Mouse (Mus musculus) cortical plate, adult 2 months (tissue): ENCODE measurements around the gene Vsir. TPM values are rescaled to one million over a fixed set of nuclear protein-coding genes. Genes with fewer than 3 reads are reported as not detected.

ENCODE experiments used
- H3K27ac ChIP-seq: fragments of 200-500 bp; 2 replicates; pipeline ENCODE4 v1.5.1; 2012; ENCODE audit warnings: low read length, control low read depth, inconsistent platforms; ENCODE audit not compliant: insufficient read depth
- H3K4me1 ChIP-seq: fragments of 200-500 bp; 2 replicates; pipeline ENCODE4 v1.6.1; 2011; ENCODE audit warnings: low read length; ENCODE audit not compliant: control insufficient read depth, insufficient read depth
- H3K4me3 ChIP-seq: fragments of 200-500 bp; 2 replicates; pipeline ENCODE4 v1.5.1; 2011; ENCODE audit warnings: mild to moderate bottlenecking, low read length, control low read depth; ENCODE audit not compliant: insufficient read depth
- CTCF ChIP-seq: fragments of 200-500 bp; IDR thresholded peaks from 2 replicates; pipeline ENCODE4 v1.5.1; 2011; ENCODE audit warnings: mild to moderate bottlenecking, control low read depth, low read length; ENCODE audit not compliant: insufficient read depth; ENCODE audit errors: extremely low read depth
- POLR2A ChIP-seq: fragments of 200-500 bp; IDR thresholded peaks from 2 replicates; pipeline ENCODE4 v1.6.1; 2011; ENCODE audit warnings: mild to moderate bottlenecking, low read length, control low read depth; ENCODE audit not compliant: insufficient read depth; ENCODE audit errors: extremely low read depth
- polyA plus RNA-seq: library from polyadenylated mRNA; depleted of rRNA; stranded (reverse); fragments of >200 nt; gene quantifications from 2 replicates; pipeline ENCODE4 v1.2.3, GENCODE M21; 2012; rRNA removed

Vsir gene
- polyA plus RNA-seq, 1 experiment = 37.6 TPM

DNA sequence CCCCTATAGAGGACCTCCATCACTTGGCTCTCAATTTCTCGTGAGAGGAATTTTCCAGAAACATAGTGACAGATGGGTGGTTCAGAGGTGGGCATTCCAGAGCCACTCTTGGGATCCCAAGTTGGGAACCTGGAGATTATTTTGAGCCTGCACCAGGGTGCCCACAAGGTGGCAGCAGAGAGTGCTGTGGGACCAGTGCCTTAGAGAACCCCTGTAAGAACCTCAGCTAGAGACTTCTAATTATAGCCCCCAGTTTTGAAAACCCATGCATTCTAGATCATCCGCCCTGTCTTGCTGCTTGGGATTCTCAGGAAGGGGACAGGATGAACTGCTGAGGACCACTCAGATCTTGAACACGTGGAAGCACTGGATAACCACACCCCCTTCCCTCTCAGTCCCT lies 71.5 kb downstream of the Vsir start:
- Histone ChIP-seq H3K27ac (no peak overlapping the region), H3K4me1 (no peaks in the 10 kb centered on the region), H3K4me3 (no peak overlapping the region)
- TF ChIP-seq POLR2A (no peak), CTCF (peak; percentile 77)

DNA sequence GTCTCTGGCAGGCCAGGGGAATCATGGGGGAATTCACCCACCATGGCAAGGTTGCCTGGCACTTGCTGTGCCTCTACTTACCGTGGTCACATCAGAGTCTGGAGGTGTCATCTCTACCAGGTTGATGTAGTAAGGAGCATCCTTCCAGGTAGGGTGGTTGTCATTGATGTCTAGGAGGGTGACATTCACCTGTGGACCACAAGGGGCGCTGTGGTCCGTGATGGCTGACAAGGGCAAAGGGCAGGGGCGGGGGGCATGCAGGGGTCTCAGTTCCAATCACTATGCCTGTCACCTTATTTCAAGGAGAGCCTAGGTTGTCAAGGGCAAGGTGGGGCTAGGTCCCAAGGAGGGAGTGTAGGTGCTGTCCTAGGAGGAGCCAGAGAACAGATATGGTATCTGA lies 73.0 kb downstream of the Vsir start:
- H3K4me3 ChIP-seq = no peak overlapping the region
- TF ChIP-seq POLR2A (no peak), CTCF (peak; percentile 45)
- no peaks in the 10 kb centered on the region for H3K4me1 ChIP-seq
- no peak overlapping the region for H3K27ac ChIP-seq

Other genes with a start within 250 kb of the Vsir start
- 382 and 387 TPM in 2 replicates for gene Spock2, start 240.6 kb upstream of the Vsir start, polyA plus RNA-seq
- 1.4 and 2.0 TPM in 2 replicates for gene Chst3, start 127.6 kb upstream of the Vsir start, polyA plus RNA-seq
- 1,890 and 1,956 TPM in 2 replicates for gene Psap, start 69.2 kb upstream of the Vsir start, polyA plus RNA-seq
- gene Gm17455, start 52.9 kb downstream of the Vsir start, polyA plus RNA-seq = 0.72 and 2.6 TPM in 2 replicates